Mouse (Mus musculus) left cerebral cortex, postnatal 14 days (tissue): ENCODE measurements around the gene Pik3ca. TPM values are rescaled to one million over a fixed set of nuclear protein-coding genes. Genes with fewer than 3 reads are reported as not detected.
"Not testable (repeated sequence)": the region's sequence is repeated elsewhere in the genome, so short reads cannot be mapped to it uniquely, and the experiment has no call there.

Experiments used
- DNase-seq, 2 experiments: peaks; one replicate each; pipeline ENCODE4 v3.0.0; 2021 to 2022; ENCODE audit warnings: low spot score in 2 of 2, mixed read lengths in 1 of 2
- intact Hi-C: fragments of 180-260 bp; cut with DNase I; formaldehyde crosslinking; loops from one replicate; pipeline ENCODE4 v1.15.1; 2025
- total RNA-seq, 2 experiments: library from RNA; stranded (reverse); gene quantifications; 2 replicates each; pipeline ENCODE4 v1.2.3; 2021

Gene Pik3ca
- total RNA-seq, 2 experiments from 2014 or later: 55.0 to 59.2 TPM

DNA sequence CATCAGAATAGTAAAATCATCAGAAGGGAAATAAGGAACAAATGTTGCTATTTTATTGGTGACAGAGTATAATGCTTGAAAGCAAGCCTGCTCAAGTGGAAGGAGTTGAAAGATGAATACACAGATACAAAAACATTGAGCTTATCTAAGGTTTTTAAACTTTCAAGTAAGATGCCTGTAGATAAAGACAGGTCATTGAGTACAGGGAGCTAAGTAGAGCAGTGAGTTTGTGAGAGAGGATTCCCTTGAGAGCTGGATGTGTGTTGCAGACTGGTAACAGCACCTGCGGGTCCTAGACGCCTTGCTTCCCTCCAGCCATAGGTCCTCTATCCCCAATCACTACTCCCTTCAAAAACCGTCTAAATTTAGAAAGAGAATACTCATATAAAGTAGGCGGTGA, 1.2 kb downstream of the Pik3ca start:
- no peak for DNase-seq
- intact Hi-C loops: loop anchor here (5.0 kb wide), 1 partner anchor 56 kb away; no protein-coding TSS in a partner anchor

DNA sequence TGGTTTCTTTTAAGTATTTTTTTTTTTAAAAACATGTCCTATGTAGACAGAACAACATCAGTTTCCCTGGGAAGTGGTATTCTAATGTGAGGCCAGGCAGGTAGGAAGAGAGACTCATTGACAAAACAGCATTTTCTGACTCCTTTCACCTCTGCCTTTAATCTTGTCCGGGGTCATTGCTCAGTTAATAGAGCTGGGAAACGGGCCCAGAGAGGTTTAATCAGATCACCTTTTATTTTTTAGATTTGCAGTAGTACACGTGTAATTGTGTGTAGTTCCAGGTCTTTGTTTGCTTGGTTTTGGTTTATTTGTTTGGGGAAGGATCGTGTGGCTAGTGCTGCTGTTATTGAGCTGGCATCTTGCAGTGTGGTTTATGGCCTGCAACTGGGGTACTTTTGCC, 1.9 kb downstream of the Pik3ca start:
- no peak for DNase-seq
- intact Hi-C loops: loop anchor here (5.0 kb wide), 1 partner anchor 57 kb away; no protein-coding TSS in a partner anchor

- intact Hi-C loops: loop anchor here (5.0 kb wide), 1 partner anchor 58 kb away; no protein-coding TSS in a partner anchor
- DNase-seq: no peak
Measured at GRCm38 (mm10) chr3:32399931-32400330, 2.5 kb downstream of the Pik3ca start.

GRCm38 (mm10) chr3:32401591-32401990, 4.1 kb downstream of the Pik3ca start:
- intact Hi-C loops: no loop called here
- DNase-seq: no peak

DNA sequence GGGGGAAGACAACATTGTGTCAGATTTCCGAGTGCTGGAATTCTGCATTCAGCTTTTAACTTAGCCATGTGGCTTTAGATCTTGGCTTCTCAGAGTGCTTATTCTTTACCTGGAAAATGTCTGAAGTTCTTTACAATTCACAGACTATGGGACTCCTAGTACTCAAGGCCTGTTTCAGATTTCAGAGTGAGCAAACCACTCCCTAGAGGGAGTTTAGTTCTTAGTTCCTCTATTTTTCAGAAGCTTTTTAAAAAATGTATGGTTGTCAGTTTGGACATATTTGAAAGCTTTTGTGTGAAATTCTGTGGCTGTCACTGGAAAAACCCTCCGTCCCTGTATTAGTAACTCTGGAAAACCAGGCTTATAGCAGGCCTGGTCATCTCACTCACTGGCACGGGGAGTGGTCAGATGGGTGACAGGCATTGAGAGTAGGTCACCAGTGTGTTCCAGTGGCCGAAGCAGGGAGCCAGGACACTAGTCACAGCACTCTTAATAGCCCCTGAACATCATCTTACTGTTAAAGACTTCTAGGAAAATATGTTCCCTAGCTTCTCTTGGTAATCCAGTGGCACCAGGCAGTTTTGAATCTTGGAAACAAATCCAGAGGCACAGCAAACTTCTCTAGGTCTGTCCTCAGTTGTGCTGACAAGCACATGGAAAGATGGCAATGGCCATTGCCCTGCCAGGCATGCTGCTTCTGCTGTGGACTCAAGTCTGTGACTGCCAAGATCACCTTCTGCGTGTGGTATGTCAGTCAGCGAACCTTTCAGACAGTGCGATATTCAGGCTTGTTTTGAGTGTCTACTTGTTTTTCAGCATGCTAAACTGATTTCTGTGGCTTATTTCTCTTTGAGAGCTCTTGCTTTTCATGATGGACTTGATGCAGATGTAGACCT, 5.8 kb downstream of the Pik3ca start:
- intact Hi-C loops: no loop called here
- no peak for DNase-seq

- DNase-seq: no peak
- intact Hi-C loops: no loop called here
Measured at GRCm38 (mm10) chr3:32405699-32406098, 8.2 kb downstream of the Pik3ca start.

- intact Hi-C loops: no loop called here
- no peak for DNase-seq
Measured at GRCm38 (mm10) chr3:32406804-32407203, 9.3 kb downstream of the Pik3ca start.

DNA sequence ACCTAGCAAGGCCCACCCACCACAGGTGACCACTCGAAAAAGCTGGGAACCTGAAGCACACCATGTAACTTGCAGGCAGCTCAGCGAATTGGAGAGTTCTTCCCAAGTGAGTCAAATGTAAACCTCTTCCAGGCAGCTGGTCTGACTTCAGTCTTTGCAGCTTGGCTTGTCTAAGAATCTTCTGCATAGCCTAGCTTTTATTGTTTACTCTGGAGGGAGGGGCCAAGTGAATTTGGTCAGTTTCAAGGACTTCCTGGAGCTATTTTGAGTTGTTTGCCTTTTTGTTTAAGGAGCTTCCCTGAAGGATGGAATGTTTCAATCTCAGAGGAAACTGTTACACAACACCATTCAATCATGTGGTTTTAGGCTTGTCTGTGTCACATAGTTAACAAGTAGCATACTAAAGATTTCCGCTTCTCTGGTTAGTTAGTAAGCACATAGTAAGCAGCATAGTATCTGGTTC, 11.4 kb downstream of the Pik3ca start:
- DNase-seq: no peak
- intact Hi-C loops: no loop called here

DNA sequence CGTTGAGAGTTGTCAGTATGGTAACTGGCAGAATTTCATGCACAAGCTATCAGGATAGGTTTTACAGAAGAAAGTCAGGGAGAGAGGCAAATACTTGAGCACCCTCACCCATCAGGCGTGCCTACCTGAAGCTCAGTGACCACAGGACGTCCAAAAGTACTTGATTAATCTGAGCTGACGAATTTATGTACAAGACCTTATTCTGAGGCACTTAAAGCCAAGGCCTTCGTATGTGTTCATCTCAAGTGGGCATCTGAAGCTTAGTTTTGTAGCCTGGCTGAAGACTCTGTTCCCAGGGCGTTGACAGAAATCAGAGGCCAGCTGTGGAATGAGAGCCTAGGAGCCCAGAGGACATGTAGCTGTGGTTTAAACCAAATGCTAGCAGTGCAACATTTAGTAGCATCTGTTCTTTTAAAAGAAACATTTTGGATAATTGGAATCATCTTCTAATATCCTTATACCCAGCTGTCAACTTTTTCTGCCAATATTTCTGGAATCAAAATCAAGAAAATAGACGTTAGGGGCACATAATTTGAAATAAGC, 15.1 kb downstream of the Pik3ca start:
- intact Hi-C loops: no loop called here
- no peak for DNase-seq

DNA sequence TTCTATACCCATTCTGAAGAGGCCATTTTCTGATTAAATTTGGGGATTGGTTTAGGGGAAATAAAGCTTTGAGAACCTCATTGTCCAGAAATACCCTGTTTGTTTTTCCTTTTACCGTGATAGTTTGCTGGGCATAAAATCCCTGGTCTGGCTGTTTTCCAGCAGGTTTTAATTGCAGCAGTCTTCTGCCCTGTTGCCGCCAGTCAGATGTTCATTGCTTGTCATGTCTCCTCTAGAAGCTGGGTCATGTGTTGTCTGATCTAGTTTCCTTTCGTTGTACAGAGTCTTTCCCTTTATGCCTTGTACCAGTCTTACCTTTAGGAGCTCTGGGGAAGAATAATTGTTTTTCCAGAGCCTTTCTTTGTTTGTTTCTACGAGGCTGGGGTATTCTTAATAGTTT, 16.9 kb downstream of the Pik3ca start:
- DNase-seq: no peak
- intact Hi-C loops: no loop called here

GRCm38 (mm10) chr3:32415370-32416309, 18.2 kb downstream of the Pik3ca start:
- DNase-seq: no peak
- intact Hi-C loops: no loop called here

- DNase-seq: peak in 1 of 2 experiments; percentile 9
- intact Hi-C loops: no loop called here
Measured at GRCm38 (mm10) chr3:32417751-32418211, 20.3 kb downstream of the Pik3ca start.

DNA sequence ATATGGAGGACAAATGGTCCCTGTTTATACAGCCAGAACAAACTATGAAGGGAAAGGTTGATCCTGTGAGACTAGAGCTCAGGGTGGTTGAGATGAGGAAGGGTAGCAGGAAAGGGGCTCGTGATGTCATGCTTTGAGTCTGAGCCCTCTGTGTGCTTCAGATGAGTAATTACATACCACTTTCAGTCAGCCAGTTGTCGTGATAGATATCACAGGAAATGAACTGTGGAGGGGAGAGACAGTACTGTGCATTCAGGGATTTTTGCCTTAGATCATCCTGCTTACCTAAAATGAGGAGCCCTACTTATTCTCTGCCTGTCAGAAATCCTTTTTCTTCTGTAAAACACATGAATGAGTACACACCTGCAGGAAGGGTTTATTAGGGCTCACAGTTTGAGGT, 22.4 kb downstream of the Pik3ca start:
- DNase-seq: no peak
- intact Hi-C loops: no loop called here

DNA sequence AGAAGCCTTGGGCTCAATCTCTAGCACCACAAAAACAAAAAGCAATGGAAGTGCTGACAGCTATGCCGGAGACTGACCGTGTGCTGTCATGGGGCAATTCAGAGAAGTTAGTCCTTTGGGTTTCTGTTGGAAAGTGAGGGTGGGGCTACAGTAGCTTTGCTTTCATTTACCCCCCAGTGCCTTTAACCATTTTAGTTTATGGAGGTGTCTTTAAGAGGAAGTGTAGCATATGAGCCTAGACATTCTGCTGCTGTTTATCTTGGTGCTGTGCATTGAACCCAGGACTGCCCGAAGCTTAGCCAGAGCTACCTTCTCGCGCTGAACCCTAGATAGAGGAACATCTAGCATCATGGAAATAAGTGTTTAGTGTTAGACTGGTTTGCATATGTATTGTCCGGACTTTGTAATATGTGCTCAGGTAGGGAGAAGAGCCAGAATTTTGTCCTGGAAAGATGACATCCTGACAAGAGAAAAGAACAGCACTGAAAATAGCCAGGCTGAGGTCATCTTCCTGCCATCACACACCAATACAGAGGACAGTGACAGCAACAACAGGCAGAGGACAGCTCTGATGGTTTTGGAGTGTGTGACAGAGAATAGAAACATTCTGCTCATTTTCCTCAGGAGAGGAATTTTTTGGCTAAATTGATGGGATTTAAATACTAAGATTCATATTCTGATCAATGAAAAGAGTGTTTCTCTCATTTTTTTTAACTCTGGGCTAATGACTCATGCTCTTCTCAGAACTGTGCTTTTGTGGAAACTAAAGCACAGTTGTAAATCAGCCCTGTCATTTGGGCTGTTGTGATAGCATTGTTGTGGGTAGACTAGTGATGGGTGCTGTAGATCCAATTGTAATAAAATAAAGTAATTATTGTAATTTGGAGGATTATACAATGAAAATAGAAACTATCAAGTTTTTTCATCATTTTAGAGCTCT, 23.9 kb downstream of the Pik3ca start:
- intact Hi-C loops: no loop called here
- no peak for DNase-seq

- no peak for DNase-seq
- intact Hi-C loops: no loop called here
Measured at GRCm38 (mm10) chr3:32427695-32428094, 30.2 kb downstream of the Pik3ca start.

GRCm38 (mm10) chr3:32428361-32428760, 30.9 kb downstream of the Pik3ca start:
- intact Hi-C loops: no loop called here
- no peak for DNase-seq

GRCm38 (mm10) chr3:32428921-32429320, 31.4 kb downstream of the Pik3ca start:
- intact Hi-C loops: no loop called here
- peak in 1 of 2 experiments; percentile 14 for DNase-seq

GRCm38 (mm10) chr3:32429351-32429750, 31.9 kb downstream of the Pik3ca start:
- intact Hi-C loops, DNase-seq: not testable (repeated sequence)

DNA sequence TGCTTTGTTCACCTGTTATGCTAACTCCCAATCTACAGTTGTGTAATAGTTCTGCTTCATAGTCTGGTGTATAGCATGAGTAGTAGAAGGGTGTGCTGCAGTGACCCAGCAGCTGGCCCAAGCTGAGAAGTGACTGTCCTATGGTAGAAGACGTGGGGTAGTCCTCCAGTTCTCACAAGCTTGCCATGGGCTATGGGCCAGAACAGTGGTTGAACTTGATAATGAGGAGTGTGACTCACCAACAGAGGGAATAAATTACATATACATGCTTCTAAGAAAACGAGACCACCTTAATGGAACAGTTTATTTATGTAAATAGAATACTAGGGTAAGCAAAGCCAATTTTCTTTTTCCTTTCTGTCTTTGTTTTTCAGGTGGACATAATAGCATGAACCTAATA, 32.9 kb downstream of the Pik3ca start:
- no peak for DNase-seq
- intact Hi-C loops: no loop called here
